Mouse (Mus musculus) G1E (cell line): Measurements from ENCODE around the gene Samd7.

Source experiments
- CTCF ChIP-seq: IDR thresholded peaks from 2 replicates; pipeline ENCODE4 v1.5.1; 2012; ENCODE audit warnings: low read depth, low read length, inconsistent platforms, mixed read lengths
- GATA1 ChIP-seq: IDR thresholded peaks from 2 replicates; pipeline ENCODE4 v1.6.1; 2012; ENCODE audit warnings: borderline replicate concordance, low read length, inconsistent platforms, mixed read lengths

GRCm38 (mm10) chr3:30771560-30771959 is 25.5 kb downstream of the Samd7 start:
- TF ChIP-seq CTCF (no peak), GATA1 (no peak)
